Mouse (Mus musculus) kidney, postnatal 0 days (tissue): ENCODE results near the gene Rab20. TPM values are rescaled to one million over a fixed set of nuclear protein-coding genes. Genes with fewer than 3 reads are reported as not detected.
"Not testable (repeated sequence)": the region's sequence is repeated elsewhere in the genome, so short reads cannot be mapped to it uniquely, and the experiment has no call there.

Experiments
- ATAC-seq: fragments of 200-750 bp; cut with Nextera tagmentation; replicated peaks from 2 replicates; pipeline ENCODE4 v1.8.0; 2017; ENCODE audit warnings: low read depth, moderate number of reproducible peaks, moderate TSS enrichment, moderate library complexity; ENCODE audit not compliant: low FRiP score
- DNase-seq: peaks from one replicate; pipeline ENCODE4 v3.0.0-alpha.2; 2016; ENCODE audit warnings: low spot score
- H3K27ac ChIP-seq: fragments of 300-500 bp; sonication (generic); 2 replicates; pipeline ENCODE4 v1.5.1; 2014; ENCODE audit warnings: mild to moderate bottlenecking
- H3K27me3 ChIP-seq: fragments of 300-500 bp; sonication (generic); 2 replicates; pipeline ENCODE4 v1.6.1; 2014; ENCODE audit warnings: low read length, mixed read lengths; ENCODE audit not compliant: insufficient read depth
- H3K36me3 ChIP-seq: fragments of 300-500 bp; sonication (generic); 2 replicates; pipeline ENCODE4 v1.6.1; 2014; ENCODE audit warnings: low read length, mixed read lengths; ENCODE audit not compliant: insufficient read depth
- H3K4me1 ChIP-seq: fragments of 300-500 bp; sonication (generic); replicated peaks from 2 replicates; pipeline ENCODE4 v1.6.1; 2014; ENCODE audit warnings: antibody characterized with exemption, low read length, mixed read lengths; ENCODE audit not compliant: insufficient read depth
- H3K4me2 ChIP-seq: fragments of 300-500 bp; sonication (generic); 2 replicates; pipeline ENCODE4 v1.6.1; 2014; ENCODE audit warnings: mild to moderate bottlenecking, low read length, moderate library complexity, mixed read lengths
- H3K4me3 ChIP-seq: fragments of 300-500 bp; sonication (generic); replicated peaks from 2 replicates; pipeline ENCODE4 v1.5.1; 2014; ENCODE audit warnings: low read depth, low read length
- H3K9ac ChIP-seq: fragments of 300-500 bp; sonication (generic); 2 replicates; pipeline ENCODE4 v1.6.1; 2014; ENCODE audit warnings: low read depth, low read length
- H3K9me3 ChIP-seq: fragments of 300-500 bp; sonication (generic); replicated peaks from 2 replicates; pipeline ENCODE4 v1.6.1; 2016; ENCODE audit warnings: low read length, inconsistent platforms, mixed read lengths
- CTCF ChIP-seq: IDR thresholded peaks from 2 replicates; pipeline ENCODE4 v1.5.1; 2016; ENCODE audit warnings: antibody characterized with exemption, low read depth, mild to moderate bottlenecking, moderate library complexity
- WGBS: fragments of 180-500 bp; shearing (Covaris S2); extraction: QIAGEN DNeasy Blood & Tissue Kit; methylation state at CpG from one replicate; pipeline ENCODE4 v1.1.7; 2014; 5-methylcytosine and 5-hydroxymethylcytosine counted together
- polyA plus RNA-seq: library from polyadenylated mRNA; unstranded; fragments of >200 nt; fragmentation: Nextera tagmentation; extraction: Ambion mirVana; gene quantifications from 2 replicates; pipeline ENCODE4 v1.2.1, GENCODE M21; 2015

Rab20 gene
- polyA plus RNA-seq, 1 experiment from 2014 or later = 48.0 TPM

DNA sequence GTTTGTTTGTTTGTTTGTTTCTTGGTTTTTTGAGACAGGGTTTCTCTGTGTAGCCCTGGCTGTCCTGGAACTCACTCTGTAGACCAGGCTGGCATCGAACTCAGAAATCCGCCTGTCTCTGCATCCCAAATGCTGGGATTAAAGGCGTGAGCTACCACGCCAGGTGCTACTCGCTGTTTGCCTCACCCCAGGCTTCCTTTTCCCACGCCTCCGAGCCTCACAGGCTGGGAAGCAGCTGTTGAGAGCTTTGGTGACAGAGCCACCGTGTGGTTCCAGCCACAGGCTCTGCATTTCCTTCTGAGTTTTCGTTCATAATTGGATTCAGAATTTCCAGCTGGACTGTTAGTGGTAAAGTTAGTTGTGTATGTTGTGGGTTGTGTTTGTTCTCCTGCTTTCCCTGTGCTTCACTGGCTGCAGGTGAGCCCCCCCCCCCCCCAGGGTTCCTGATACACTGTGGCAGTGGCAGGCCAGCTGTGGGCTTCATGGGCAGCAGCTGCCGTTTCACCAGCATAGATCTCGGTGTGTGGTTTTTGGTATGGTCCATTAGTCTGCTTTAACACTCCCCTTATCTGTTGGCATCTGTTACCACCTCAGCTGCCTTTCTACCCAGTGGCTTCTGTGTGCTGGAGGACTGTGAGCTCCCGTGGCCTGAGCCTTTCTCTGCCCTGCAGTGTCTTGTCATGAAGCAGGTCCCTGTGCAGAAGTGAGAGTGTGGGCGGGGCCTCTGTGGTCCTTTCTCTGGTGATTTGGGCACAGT lies 25.1 kb upstream of the Rab20 start:
- no peak overlapping the region for H3K27ac ChIP-seq
- WGBS = 79% methylated on average over 13 of the region's 13 CpGs
- no peaks in the 10 kb centered on the region for H3K27me3 ChIP-seq
- no peak overlapping the region for H3K4me3 ChIP-seq
- H3K9ac ChIP-seq = no peak overlapping the region
- ATAC-seq = no peak
- DNase-seq = no peak
- H3K36me3 ChIP-seq = peaks cover 56% of the 10 kb centered on the region
- H3K9me3 ChIP-seq = no peaks in the 10 kb centered on the region
- TF ChIP-seq CTCF = no peak
- no peak overlapping the region for H3K4me2 ChIP-seq
- no peaks in the 10 kb centered on the region; the same call in 1 of the 2 replicates for H3K4me1 ChIP-seq

DNA sequence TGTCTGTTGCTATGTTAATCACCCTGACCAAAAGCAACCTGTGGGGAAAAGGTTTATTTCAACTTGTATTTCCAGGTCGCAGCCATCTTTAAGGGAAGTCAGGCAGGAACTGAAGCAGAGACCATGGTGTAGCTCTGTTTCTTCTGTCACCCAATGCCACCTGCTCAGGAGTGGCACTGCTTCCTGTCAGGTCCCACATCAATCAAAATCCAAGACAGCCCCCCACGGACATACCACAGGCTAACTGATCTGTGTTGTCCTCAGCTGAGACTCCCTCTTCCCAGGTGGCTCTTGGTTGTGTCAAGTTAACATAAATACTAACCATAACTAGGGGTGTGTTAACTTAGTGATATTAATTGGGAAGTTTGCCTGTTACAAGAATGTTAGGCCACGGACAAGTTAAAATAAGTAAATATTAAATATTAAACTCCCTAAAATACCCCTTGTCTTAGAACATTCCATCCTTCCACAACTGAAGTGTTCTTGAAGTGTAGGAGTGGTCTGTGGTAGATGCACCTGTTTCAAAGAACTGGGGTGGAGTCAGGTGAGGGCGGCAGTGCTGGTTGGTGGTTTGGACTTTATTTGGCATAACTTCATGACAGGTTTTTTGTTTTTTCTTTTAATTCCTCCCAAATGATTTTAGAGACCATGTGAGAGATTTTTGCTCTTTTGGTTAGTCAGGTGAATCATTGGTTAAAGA lies 20.4 kb upstream of the Rab20 start:
- 80% methylated on average over 4 of the region's 4 CpGs for WGBS
- no peak overlapping the region for H3K27ac ChIP-seq
- no peak for ATAC-seq

DNA sequence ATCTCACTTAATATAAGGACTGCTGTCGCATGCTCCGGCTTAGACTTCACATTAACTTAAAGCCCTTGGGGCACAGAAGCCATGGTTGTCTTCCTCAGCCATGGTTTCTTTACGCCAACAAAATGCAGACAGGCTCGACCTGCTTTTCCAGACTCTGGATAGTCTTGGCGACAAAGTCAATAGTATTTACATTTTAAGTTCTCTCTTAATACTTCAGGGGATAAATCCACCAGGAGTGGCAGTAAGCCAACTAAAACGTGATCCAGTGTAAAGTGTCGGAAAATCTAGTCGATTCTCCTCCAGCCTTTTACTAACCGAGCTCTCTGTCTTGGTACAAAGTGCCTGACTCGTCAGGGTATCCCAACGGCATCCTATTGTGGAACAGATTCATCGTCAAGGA lies 19.8 kb upstream of the Rab20 start:
- Histone ChIP-seq H3K4me3 (peak overlapping the region; percentile 79), H3K27ac (peak overlapping the region; percentile 13; the same call in 1 of the 2 replicates), H3K36me3 (0 out of 2 replicates have a peak, but pooled peaks cover 8% of the 10 kb centered on the region), H3K9me3 (no peaks in the 10 kb centered on the region), H3K27me3 (no peaks in the 10 kb centered on the region), H3K9ac (peak overlapping the region; percentile 84; the same call in 1 of the 2 replicates), H3K4me1 (peaks cover 5% of the 10 kb centered on the region; the same call in 1 of the 2 replicates), H3K4me2 (peak overlapping the region; percentile 61)
- 78% methylated on average over 12 of the region's 12 CpGs for WGBS
- DNase-seq (no peak), ATAC-seq (no peak)
- no peak for TF ChIP-seq CTCF

More for the DNA sequence above, 20.4 kb upstream of the Rab20 start:
- no peak overlapping the region for H3K4me3 ChIP-seq
- H3K4me1 ChIP-seq = peaks cover 5% of the 10 kb centered on the region; the same call in 1 of the 2 replicates
- no peak for DNase-seq
- peak overlapping the region; percentile 61; the same call in 1 of the 2 replicates for H3K4me2 ChIP-seq
- TF ChIP-seq CTCF = no peak
- H3K9ac ChIP-seq = no peak overlapping the region
- no peaks in the 10 kb centered on the region for H3K9me3 ChIP-seq
- H3K36me3 ChIP-seq = 0 out of 2 replicates have a peak, but pooled peaks cover 15% of the 10 kb centered on the region
- H3K27me3 ChIP-seq = no peaks in the 10 kb centered on the region

DNA sequence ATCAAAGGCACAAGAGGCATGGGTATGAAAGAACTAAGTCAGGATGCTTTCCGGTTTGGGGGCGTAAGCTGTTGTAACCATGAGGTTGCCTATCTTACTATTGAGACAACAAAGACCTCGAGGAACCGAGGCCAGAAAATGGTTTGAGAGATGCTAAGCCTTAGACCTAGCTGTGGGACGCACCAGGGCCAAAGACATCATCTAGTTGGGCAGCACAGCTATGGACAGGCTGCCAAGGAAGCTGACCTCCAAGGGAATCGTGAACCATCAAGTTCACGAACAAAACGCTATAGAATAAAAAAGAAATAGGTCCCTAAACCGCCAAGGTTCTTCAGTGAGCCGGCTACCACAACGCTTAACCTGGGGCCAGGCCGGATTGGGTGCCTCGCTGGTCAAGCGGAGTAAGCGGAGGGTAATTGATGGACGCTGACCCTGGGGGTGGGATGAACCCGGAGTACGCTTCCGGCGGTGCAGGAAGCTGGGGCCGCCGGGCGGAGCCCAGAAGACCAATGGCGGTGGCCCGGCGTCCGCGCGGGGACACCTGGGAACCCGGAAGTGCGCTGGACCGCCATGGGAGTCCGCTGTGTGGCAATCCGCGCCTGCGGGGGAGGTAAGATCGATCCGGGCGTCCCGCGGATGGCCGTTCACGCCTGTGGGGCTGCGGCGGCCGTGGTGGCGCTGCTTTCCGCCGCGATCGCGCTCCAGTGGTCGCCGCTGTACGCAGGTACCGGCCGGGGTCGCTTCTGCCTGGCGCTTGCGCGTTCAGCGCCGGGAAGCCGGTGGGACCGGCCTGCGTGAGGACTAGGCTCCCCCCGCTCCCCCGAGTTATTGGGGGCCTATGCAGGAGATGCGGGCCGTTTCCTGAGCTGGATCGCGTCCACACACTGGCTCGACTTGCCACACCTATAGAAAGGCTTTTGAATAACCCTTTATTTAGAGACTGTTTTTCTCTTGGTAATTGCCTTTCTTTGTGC lies 18.8 kb upstream of the Rab20 start, which contains the start of gene Naxd:
TSS of gene Naxd (plus strand) at position 490 of the 974 bp plus-strand sequence.
- WGBS = 6% methylated on average over 61 of the region's 73 CpGs
- peak within 1 kb of the TSS; percentile 84 for H3K9ac ChIP-seq
- peaks cover 5% of the 10 kb centered on the region; the same call in 1 of the 2 replicates for H3K4me1 ChIP-seq
- DNase-seq (peak; percentile 96), ATAC-seq (peak; percentile 97)
- peak within 1 kb of the TSS; percentile 75 for H3K27ac ChIP-seq
- no peaks in the 10 kb centered on the region for H3K9me3 ChIP-seq
- no peaks in the 10 kb centered on the region for H3K27me3 ChIP-seq
- peak within 1 kb of the TSS; percentile 61 for H3K4me2 ChIP-seq
- H3K36me3 ChIP-seq = no peaks in the 10 kb centered on the region
- TF ChIP-seq CTCF = peak; percentile 10; the same call in 1 of the 2 replicates
- peak within 1 kb of the TSS; percentile 79 for H3K4me3 ChIP-seq

DNA sequence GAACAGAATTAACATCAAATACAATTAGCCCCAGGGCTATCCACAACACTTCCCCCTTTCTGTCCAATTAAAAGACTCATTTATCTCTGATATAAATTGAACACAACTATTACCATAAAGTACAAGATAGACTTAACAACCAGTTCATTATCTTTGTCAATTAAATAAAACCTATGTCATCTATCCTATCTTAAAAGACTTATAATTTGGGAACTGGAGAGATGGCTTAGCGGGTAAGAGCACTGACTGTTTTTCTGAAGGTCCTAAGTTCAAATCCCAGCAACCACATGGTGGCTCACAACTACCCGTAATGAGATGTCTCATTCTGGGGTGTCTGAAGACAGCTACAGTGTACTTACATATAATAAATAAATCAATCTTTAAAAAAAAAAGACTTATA lies 13.8 kb upstream of the Rab20 start:
- WGBS = 84% methylated on average over 2 of the region's 2 CpGs
- not testable (repeated sequence) for H3K36me3 ChIP-seq, H3K9ac ChIP-seq, H3K9me3 ChIP-seq, ATAC-seq, H3K27me3 ChIP-seq, H3K27ac ChIP-seq, DNase-seq, H3K4me2 ChIP-seq, H3K4me3 ChIP-seq, H3K4me1 ChIP-seq
